Mouse (Mus musculus) small intestine, adult 2 months (tissue): ENCODE measurements at regions not wholly inside any gene's neighbourhood (a gene's known extent, or its start where the extent isn't known, plus 50 kb on each side); places are given as distances from the start of the nearest gene placed in this dataset.

Experiments
- H3K27ac ChIP-seq: fragments of 200-500 bp; 2 replicates; pipeline ENCODE4 v1.5.1; 2012; ENCODE audit warnings: low read depth, low read length, control low read depth, inconsistent platforms; ENCODE audit not compliant: insufficient read depth
- H3K27me3 ChIP-seq: fragments of 200-500 bp; 2 replicates; pipeline ENCODE4 v1.6.1; 2012; ENCODE audit warnings: mild to moderate bottlenecking, moderate library complexity, low read length, inconsistent platforms; ENCODE audit not compliant: control insufficient read depth, insufficient read depth
- H3K36me3 ChIP-seq: fragments of 200-500 bp; 2 replicates; pipeline ENCODE4 v1.6.1; 2012; ENCODE audit warnings: mild to moderate bottlenecking, low read length, control low read depth, inconsistent platforms; ENCODE audit not compliant: control insufficient read depth, insufficient read depth
- H3K4me1 ChIP-seq: fragments of 200-500 bp; 2 replicates; pipeline ENCODE4 v1.6.1; 2012; ENCODE audit warnings: low read length, inconsistent platforms, mixed read lengths; ENCODE audit not compliant: control insufficient read depth, insufficient read depth, insufficient read length
- H3K4me3 ChIP-seq: fragments of 200-500 bp; 2 replicates; pipeline ENCODE4 v1.5.1; 2012; ENCODE audit warnings: low read depth, mild to moderate bottlenecking, control low read depth, inconsistent platforms, low read length, moderate library complexity
- CTCF ChIP-seq: fragments of 200-500 bp; IDR thresholded peaks from 2 replicates; pipeline ENCODE4 v1.5.1; 2012; ENCODE audit warnings: low read depth, mild to moderate bottlenecking, control low read depth, inconsistent platforms, low read length, moderate library complexity, mixed read lengths; ENCODE audit not compliant: insufficient replicate concordance, insufficient read length; ENCODE audit errors: extremely low read depth
- POLR2A ChIP-seq: fragments of 200-500 bp; IDR thresholded peaks from 2 replicates; pipeline ENCODE4 v1.6.1; 2012; ENCODE audit warnings: low read depth, mild to moderate bottlenecking, control low read depth, inconsistent platforms, low read length, moderate library complexity
- WGBS: fragments of 180-500 bp; shearing (Covaris S2); methylation state at CpG from one replicate; pipeline ENCODE4 v1.1.7; 2018; 5-methylcytosine and 5-hydroxymethylcytosine counted together

- TF ChIP-seq CTCF (no peak), POLR2A (no peak)
- 75% methylated on average over 3 of the region's 3 CpGs for WGBS
Measured at GRCm38 (mm10) chr2:21284881-21285280, 79.4 kb downstream of the Thnsl1 start.

DNA sequence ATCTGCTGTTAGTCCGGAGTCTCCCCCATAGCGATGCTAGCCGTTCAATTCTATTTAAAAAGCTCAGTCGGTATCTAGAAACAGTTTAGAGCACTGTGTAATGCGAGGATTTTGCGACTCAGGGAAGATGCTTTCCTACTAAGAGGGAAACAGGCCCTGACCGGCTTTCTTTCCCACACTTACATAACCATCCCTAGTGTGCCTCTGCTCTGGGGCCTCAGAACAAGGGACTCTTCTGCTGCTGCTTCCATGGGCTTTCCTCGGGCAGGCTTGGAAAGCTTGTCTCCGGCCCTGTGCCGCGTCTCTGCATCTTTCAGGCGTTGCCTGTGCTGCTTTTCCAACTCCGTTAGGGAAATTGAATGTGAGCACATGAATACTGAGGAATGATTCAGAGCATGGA lies 79.6 kb upstream of the Gpr158 start:
- Histone ChIP-seq H3K4me3 (no peak overlapping the region), H3K4me1 (no peaks in the 10 kb centered on the region), H3K36me3 (no peaks in the 10 kb centered on the region), H3K27me3 (no peaks in the 10 kb centered on the region), H3K27ac (no peak overlapping the region)
- 84% methylated on average over 13 of the region's 13 CpGs for WGBS
- no peak for TF ChIP-seq CTCF
- no peak for TF ChIP-seq POLR2A

More at GRCm38 (mm10) chr2:21284881-21285280, 79.4 kb downstream of the Thnsl1 start:
- H3K36me3 ChIP-seq = no peaks in the 10 kb centered on the region
- H3K4me3 ChIP-seq = no peak overlapping the region
- no peaks in the 10 kb centered on the region for H3K4me1 ChIP-seq
- no peak overlapping the region for H3K27ac ChIP-seq
- no peaks in the 10 kb centered on the region for H3K27me3 ChIP-seq

DNA sequence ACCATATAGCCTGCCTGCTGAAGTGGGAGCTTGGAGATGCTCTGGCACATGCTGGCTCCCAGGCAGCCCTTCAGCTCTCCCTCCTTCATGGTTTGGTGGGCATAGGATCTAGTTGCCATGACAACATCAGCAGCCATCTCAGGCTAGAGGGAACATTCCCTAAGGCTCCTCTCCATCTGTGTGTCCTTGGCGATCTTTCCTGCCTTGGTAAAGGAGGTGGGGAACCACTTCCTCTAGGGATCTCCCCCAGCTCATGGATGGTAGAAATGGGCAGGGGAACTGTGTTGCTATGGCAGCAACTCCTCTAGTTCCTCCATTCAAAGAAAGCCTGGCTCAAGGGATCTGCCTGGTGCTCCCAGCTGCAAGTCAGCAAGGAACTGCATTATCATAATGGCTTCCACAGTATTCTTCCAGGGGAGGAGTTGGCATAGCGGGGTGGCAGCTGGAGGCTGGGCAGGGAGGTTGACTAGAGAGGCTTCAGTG lies 74.6 kb upstream of the Gpr158 start:
- H3K36me3 ChIP-seq = no peaks in the 10 kb centered on the region
- WGBS = 65% methylated on average over 2 of the region's 2 CpGs
- H3K4me3 ChIP-seq = no peak overlapping the region
- no peak overlapping the region for H3K27ac ChIP-seq
- no peaks in the 10 kb centered on the region for H3K4me1 ChIP-seq
- no peak for TF ChIP-seq CTCF
- TF ChIP-seq POLR2A = no peak
- H3K27me3 ChIP-seq = no peaks in the 10 kb centered on the region

GRCm38 (mm10) chr2:21294002-21294401 lies 73.3 kb upstream of the Gpr158 start:
- Histone ChIP-seq H3K27me3 (no peaks in the 10 kb centered on the region), H3K27ac (no peak overlapping the region), H3K4me3 (no peak overlapping the region), H3K4me1 (no peaks in the 10 kb centered on the region), H3K36me3 (no peaks in the 10 kb centered on the region)
- WGBS = 65% methylated on average over 2 of the region's 2 CpGs
- TF ChIP-seq CTCF (no peak), POLR2A (no peak)

DNA sequence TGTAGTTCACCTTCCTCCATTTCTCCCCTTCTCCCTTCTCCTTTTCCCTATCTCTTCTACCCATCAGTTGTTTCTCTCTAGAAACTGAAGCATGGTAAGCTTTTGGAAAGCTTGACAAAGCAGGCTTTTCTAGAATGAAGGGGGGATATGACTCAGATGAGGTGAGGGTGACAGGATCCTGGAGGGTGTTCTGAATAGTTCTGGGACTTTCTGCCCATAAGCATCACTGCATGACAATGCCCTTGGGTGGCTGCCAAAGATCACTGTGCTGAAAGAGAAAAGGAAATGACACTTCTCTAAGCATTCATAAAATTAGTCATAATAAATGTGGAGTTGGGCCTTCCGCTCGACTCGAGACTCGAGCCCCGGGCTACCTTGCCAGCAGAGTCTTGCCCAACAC lies 67.7 kb upstream of the Gpr158 start:
- TF ChIP-seq CTCF (no peak), POLR2A (no peak)
- 88% methylated on average over 5 of the region's 5 CpGs for WGBS

More for the DNA sequence above, 67.7 kb upstream of the Gpr158 start:
- no peaks in the 10 kb centered on the region for H3K27me3 ChIP-seq
- no peaks in the 10 kb centered on the region for H3K4me1 ChIP-seq
- no peak overlapping the region for H3K27ac ChIP-seq
- no peak overlapping the region for H3K4me3 ChIP-seq
- no peaks in the 10 kb centered on the region for H3K36me3 ChIP-seq
